Mouse (Mus musculus) adrenal gland, postnatal 25 days (tissue): ENCODE measurements around the gene Pced1b. TPM values are rescaled to one million over a fixed set of nuclear protein-coding genes. Genes with fewer than 3 reads are reported as not detected.

Experiments
- DNase-seq: peaks from one replicate; pipeline ENCODE4 v3.0.0; 2021; ENCODE audit warnings: mixed read lengths
- total RNA-seq: library from RNA; stranded (reverse); gene quantifications from 2 replicates; pipeline ENCODE4 v1.2.3, GENCODE M21; 2021

Gene Pced1b
- total RNA-seq, 1 experiment from 2014 or later, result 27.6 TPM

DNA sequence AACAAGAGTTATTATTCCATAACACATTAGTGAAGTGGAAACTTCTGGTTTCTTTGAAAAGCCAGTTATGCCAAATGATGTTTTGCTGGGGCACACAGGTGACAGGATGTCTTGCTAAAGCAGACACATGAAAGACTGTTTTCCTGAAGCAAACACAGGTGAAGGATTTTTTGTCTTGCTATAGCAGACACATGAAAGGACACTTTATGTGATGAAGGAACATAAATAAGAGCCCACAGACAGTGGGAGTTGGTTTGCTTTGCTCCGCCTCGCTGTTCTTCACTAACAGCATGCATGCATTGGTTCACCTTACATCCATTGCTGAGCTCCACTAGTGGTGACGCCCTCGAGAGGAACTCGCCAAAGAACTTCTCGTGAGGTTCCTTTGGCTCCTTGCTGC lies 154.0 kb downstream of the Pced1b start:
- DNase-seq, result no peak

DNA sequence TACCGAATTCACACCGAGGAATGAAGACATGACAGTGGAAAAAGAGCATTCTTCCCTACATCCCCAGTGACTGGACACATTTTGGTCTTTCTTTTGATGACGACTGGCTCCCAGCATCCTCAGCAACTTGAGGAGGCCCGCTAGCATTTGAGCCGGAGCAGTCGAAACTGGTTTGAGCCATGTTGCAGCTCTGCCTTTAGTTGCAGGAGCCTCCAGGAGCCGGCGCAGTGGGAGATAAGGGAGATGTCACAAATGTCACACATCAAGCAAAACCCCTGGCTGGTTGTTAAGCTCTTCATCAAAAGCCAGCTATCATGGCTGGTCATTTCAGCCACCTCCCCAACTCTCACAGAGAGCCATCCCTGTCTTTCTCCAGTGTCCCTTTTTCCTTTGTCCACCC lies 157.6 kb downstream of the Pced1b start:
- DNase-seq, result no peak

GRCm38 (mm10) chr15:97404998-97405397 lies 158.1 kb downstream of the Pced1b start:
- no peak for DNase-seq

DNA sequence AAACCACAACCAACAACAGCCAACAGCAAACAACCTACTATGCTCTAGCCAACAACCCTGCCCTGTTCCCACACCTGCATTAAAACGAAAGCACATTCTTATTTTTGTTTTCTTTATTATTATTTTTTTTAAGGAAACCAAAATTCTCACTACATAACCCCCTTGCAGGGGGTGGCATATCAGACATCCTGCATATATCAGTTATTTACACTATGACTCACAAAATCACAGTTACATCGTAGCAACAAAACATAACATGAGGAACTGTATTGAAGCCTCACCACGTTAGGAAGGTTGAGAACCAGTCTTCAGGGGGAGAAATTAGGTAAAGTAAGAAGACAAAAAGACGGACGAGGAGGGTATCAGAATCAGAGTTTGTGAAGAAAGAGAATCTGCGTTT lies 159.2 kb downstream of the Pced1b start:
- no peak for DNase-seq

DNA sequence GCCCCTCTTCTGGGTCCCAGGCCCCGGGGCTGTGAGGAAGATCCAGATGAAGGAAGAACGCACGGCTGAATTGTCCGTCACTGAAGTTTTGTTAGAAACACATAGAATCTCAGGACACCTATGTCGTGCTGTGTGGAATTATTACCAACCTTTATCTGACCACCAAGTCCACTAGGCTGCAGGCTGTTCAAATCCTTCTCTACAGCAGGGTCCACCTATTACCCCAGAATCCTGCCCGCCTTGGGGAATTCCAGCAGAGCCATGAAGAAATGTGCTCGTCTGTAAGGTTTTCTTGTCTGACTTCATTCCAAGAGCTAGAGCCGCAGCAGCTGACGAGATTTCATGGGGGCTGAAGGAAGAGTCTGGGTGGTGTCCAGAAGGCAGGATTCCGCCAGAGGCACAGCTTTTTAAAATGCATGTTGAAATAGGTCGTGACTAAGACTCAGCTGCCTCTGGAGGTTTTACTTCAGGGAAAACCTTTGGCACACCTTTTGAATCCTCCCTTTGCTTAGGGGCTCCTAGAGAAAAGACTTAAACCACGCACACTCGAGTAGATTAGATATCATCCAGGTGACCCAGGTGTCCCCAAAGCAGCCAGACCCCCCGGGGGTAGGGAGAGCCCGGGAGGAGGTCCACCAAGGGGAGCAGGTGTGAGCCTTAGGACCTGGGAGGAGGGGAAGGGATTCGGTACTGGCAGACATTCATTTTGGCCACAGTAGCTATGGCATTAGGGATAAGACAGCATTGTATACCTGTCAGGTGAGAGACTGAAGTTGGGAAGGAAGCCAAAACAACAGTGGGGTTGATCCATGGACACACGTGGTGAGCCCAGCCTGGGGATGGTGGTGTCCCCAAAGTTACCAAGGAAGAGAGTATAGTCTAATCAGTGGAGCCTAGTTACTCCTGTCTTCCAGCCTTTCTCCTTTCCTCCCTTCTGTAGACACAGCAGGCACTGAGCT lies 160.9 kb downstream of the Pced1b start:
- no peak for DNase-seq

- no peak for DNase-seq
Measured at GRCm38 (mm10) chr15:97411136-97411535, 164.2 kb downstream of the Pced1b start.

GRCm38 (mm10) chr15:97411671-97412070 lies 164.8 kb downstream of the Pced1b start:
- no peak for DNase-seq

- no peak for DNase-seq
Measured at GRCm38 (mm10) chr15:97412308-97412707, 165.4 kb downstream of the Pced1b start.

GRCm38 (mm10) chr15:97412861-97413260 lies 166.0 kb downstream of the Pced1b start:
- DNase-seq, result no peak

DNA sequence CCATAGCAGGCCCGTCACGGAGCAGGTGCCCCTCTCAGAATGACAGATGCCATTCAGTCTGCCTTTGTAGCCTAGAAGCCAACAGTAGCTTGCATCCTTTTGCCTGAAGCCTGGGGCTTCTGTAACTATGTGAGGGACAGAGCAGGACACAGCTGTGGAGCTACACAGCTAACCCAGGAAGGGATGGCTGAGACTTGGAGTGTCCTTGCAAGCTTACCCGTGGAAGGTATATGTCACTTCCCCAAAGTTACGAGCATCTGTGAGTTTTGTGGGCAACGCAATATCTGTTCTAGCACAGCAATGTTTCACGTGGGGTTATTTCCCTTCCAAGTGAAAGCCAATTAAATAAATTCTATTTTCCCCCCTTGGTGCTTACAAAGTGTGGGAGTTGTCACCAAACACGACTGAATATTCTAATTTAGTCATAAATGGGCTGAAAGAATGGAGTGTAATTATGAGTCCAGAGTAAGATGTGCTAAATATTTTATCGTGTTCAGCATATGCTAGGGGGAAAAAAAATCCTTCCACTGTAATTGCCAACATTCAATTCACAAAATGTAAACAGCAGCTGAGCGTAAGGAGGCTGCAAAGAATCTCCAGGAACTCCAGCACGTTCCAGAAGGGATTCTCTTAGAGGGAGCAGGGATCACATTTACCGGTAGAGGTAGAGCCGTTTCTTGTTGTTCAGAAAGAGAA lies 168.0 kb downstream of the Pced1b start:
- no peak for DNase-seq

DNA sequence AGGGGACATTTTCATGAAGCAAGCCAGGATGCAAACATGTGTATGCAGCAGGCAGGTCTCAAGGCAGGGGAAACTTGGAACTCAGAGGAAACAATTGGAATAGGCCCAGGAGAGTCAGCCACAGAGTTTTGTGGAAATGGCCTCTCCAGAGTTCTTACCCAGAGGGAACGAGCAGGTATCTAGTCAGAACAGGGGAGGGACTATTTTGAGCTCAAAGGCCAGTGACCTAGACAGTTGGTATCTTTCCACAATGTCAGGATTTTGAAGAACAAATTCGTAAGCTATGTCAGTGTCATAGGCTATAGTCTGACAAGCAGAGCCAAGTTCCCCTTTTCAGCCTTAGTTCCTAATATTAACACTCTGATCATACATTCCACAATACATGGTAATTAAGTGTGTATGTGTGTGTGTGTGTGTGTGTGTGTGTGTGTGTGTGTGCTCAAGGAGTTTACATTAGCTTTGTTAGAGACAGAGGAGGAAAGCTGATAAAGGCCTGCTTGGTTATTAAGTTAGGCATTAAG lies 168.6 kb downstream of the Pced1b start:
- no peak for DNase-seq

GRCm38 (mm10) chr15:97420292-97420691 lies 173.4 kb downstream of the Pced1b start:
- no peak for DNase-seq

GRCm38 (mm10) chr15:97421533-97421932 lies 174.6 kb downstream of the Pced1b start:
- DNase-seq, result no peak

- DNase-seq, result no peak
Measured at GRCm38 (mm10) chr15:97422212-97422944, 175.5 kb downstream of the Pced1b start.

DNA sequence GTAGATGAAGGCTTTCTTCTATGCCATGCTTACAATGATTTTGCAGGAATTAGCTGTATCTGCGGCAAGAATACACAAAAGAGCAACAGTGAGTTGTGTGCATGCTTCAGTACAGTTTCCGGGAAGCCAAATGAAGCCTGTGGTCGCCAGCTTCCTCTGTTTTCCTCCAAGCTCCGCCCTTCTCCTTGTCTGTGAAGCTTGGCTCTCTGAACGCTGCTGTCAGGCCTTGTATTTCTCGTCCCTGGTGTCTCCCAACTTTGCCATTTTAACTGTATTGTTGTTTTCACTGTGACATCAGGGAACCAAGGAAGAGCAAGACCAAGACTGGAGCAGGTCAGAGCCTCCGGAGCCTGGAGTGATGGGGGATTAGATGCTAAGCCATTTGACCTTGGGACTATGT lies 177.5 kb downstream of the Pced1b start:
- no peak for DNase-seq

DNA sequence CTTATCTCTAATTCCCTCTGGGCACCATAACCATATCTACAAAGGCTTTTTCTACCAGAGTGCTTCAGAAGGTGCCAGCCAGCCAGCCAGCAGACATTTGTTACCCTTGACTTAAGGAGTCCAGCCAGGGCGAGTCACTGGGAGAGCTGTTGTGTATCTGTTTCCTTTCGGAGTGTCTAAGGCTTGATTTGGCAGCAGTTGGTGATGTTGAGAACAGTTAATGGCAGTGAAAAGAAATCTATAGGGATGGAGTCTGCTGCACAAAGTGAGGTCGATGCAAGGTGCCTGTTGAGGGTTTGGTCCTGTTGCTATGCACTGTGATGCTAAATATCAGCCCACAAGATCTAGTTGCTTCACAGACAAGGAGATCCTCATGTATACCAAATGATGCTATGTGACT lies 178.1 kb downstream of the Pced1b start:
- DNase-seq, result no peak

GRCm38 (mm10) chr15:97429201-97429900 lies 182.4 kb downstream of the Pced1b start:
- DNase-seq, result no peak

- DNase-seq, result no peak
Measured at GRCm38 (mm10) chr15:97431533-97431932, 184.6 kb downstream of the Pced1b start.

- no peak for DNase-seq
Measured at GRCm38 (mm10) chr15:97432221-97432620, 185.3 kb downstream of the Pced1b start.
